Mouse (Mus musculus) heart, embryonic 16.5 days (tissue): ENCODE measurements around the gene Trappc6b. TPM values are rescaled to one million over a fixed set of nuclear protein-coding genes. Genes with fewer than 3 reads are reported as not detected.
"Not testable (repeated sequence)": the region's sequence is repeated elsewhere in the genome, so short reads cannot be mapped to it uniquely, and the experiment has no call there.

Experiments
- ATAC-seq: fragments of 200-750 bp; cut with Nextera tagmentation; replicated peaks from 2 replicates; pipeline ENCODE4 v1.8.0; 2017; ENCODE audit warnings: moderate number of reproducible peaks; ENCODE audit not compliant: insufficient read depth, low FRiP score; ENCODE audit errors: extremely low read depth
- H3K27ac ChIP-seq: fragments of 300-500 bp; sonication (generic); 2 replicates; pipeline ENCODE4 v1.5.1; 2014; ENCODE audit warnings: mild to moderate bottlenecking, low read length, control low read depth, moderate library complexity
- H3K27me3 ChIP-seq: fragments of 300-500 bp; sonication (generic); 2 replicates; pipeline ENCODE4 v1.6.1; 2014; ENCODE audit warnings: low read length, mixed read lengths; ENCODE audit not compliant: control insufficient read depth, insufficient read depth
- H3K36me3 ChIP-seq: fragments of 300-500 bp; sonication (generic); 2 replicates; pipeline ENCODE4 v1.6.1; 2014; ENCODE audit not compliant: control insufficient read depth, insufficient read depth
- H3K4me1 ChIP-seq: fragments of 300-500 bp; sonication (generic); 2 replicates; pipeline ENCODE4 v1.6.1; 2014; ENCODE audit warnings: low read length, mixed read lengths; ENCODE audit not compliant: control insufficient read depth, insufficient read depth
- H3K4me2 ChIP-seq: fragments of 300-500 bp; sonication (generic); 2 replicates; pipeline ENCODE4 v1.6.1; 2014; ENCODE audit warnings: low read depth, mild to moderate bottlenecking, control low read depth, low read length
- H3K4me3 ChIP-seq: fragments of 300-500 bp; sonication (generic); 2 replicates; pipeline ENCODE4 v1.5.1; 2014; ENCODE audit warnings: mild to moderate bottlenecking, control low read depth, low read length
- H3K9ac ChIP-seq: fragments of 300-500 bp; sonication (generic); 2 replicates; pipeline ENCODE4 v1.6.1; 2014; ENCODE audit warnings: low read length, control low read depth
- H3K9me3 ChIP-seq: fragments of 300-500 bp; sonication (generic); replicated peaks from 2 replicates; pipeline ENCODE4 v1.6.1; 2016; ENCODE audit warnings: low read length; ENCODE audit not compliant: control insufficient read depth
- WGBS: fragments of 180-500 bp; shearing (Covaris S2); extraction: QIAGEN DNeasy Blood & Tissue Kit; methylation state at CpG from one replicate; pipeline ENCODE4 v1.1.7; 2014; 5-methylcytosine and 5-hydroxymethylcytosine counted together
- polyA plus RNA-seq: library from polyadenylated mRNA; unstranded; fragments of >200 nt; fragmentation: Nextera tagmentation; extraction: Ambion mirVana; gene quantifications from 2 replicates; pipeline ENCODE4 v1.2.1, GENCODE M21; 2015

The Trappc6b gene
- polyA plus RNA-seq, 1 experiment from 2014 or later = 110 TPM

GRCm38 (mm10) chr12:59064837-59065236, 3.6 kb upstream of the Trappc6b start:
- H3K27me3 ChIP-seq = peaks cover 2% of the 10 kb centered on the region; the same call in 1 of the 2 replicates
- no peak for ATAC-seq
- no peaks in the 10 kb centered on the region for H3K9me3 ChIP-seq
- WGBS = 77% methylated on average over 8 of the region's 8 CpGs
- peaks cover 16% of the 10 kb centered on the region for H3K36me3 ChIP-seq
- no peak overlapping the region for H3K4me2 ChIP-seq
- H3K27ac ChIP-seq = no peak overlapping the region
- H3K9ac ChIP-seq = no peak overlapping the region
- H3K4me1 ChIP-seq = peaks cover 9% of the 10 kb centered on the region
- no peak overlapping the region for H3K4me3 ChIP-seq

GRCm38 (mm10) chr12:59060322-59060721, 950 bp downstream of the Trappc6b start:
- Histone ChIP-seq H3K27me3 (peaks cover 2% of the 10 kb centered on the region; the same call in 1 of the 2 replicates), H3K4me3 (peak overlapping the region; percentile 91), H3K4me2 (peak overlapping the region; percentile 94), H3K9ac (peak overlapping the region; percentile 98), H3K9me3 (no peaks in the 10 kb centered on the region), H3K4me1 (peaks cover 13% of the 10 kb centered on the region), H3K36me3 (peaks cover 12% of the 10 kb centered on the region), H3K27ac (peak overlapping the region; percentile 96)
- no peak for ATAC-seq
- WGBS = 51% methylated on average over 4 of the region's 4 CpGs

- not testable (repeated sequence) for H3K27me3 ChIP-seq, ATAC-seq, H3K9me3 ChIP-seq, H3K4me2 ChIP-seq, H3K4me3 ChIP-seq, H3K9ac ChIP-seq, H3K27ac ChIP-seq
- WGBS = 81% methylated on average over 5 of the region's 5 CpGs
- Histone ChIP-seq H3K36me3 (peaks cover 13% of the 10 kb centered on the region), H3K4me1 (peaks cover 13% of the 10 kb centered on the region)
Measured at GRCm38 (mm10) chr12:59058242-59058641, 3.0 kb downstream of the Trappc6b start.

- Histone ChIP-seq H3K27ac (no peak overlapping the region), H3K27me3 (no peaks in the 10 kb centered on the region), H3K4me3 (no peak overlapping the region), H3K9me3 (no peaks in the 10 kb centered on the region), H3K4me2 (no peak overlapping the region), H3K36me3 (peaks cover 13% of the 10 kb centered on the region), H3K9ac (no peak overlapping the region), H3K4me1 (peaks cover 13% of the 10 kb centered on the region)
- WGBS = 97% methylated on average over 11 of the region's 11 CpGs
- ATAC-seq = no peak
Measured at GRCm38 (mm10) chr12:59056222-59056621, 5.0 kb downstream of the Trappc6b start.

- Histone ChIP-seq H3K27ac (no peak overlapping the region), H3K36me3 (peaks cover 13% of the 10 kb centered on the region), H3K9me3 (no peaks in the 10 kb centered on the region), H3K27me3 (no peaks in the 10 kb centered on the region), H3K4me2 (no peak overlapping the region), H3K4me3 (no peak overlapping the region), H3K9ac (no peak overlapping the region), H3K4me1 (peaks cover 12% of the 10 kb centered on the region)
- 61% methylated on average over 4 of the region's 4 CpGs for WGBS
- no peak for ATAC-seq
Measured at GRCm38 (mm10) chr12:59055196-59055850, 5.9 kb downstream of the Trappc6b start.

- Histone ChIP-seq H3K4me1 (no peaks in the 10 kb centered on the region), H3K36me3 (peaks cover 18% of the 10 kb centered on the region), H3K4me3 (no peak overlapping the region), H3K9me3 (no peaks in the 10 kb centered on the region), H3K4me2 (no peak overlapping the region), H3K9ac (no peak overlapping the region), H3K27ac (no peak overlapping the region), H3K27me3 (no peaks in the 10 kb centered on the region)
- ATAC-seq = no peak
Measured at GRCm38 (mm10) chr12:59053976-59054375, 7.3 kb downstream of the Trappc6b start.

- Histone ChIP-seq H3K36me3 (peaks cover 16% of the 10 kb centered on the region), H3K9ac (no peak overlapping the region), H3K4me3 (no peak overlapping the region), H3K27ac (no peak overlapping the region), H3K27me3 (no peaks in the 10 kb centered on the region), H3K9me3 (no peaks in the 10 kb centered on the region), H3K4me2 (no peak overlapping the region), H3K4me1 (no peaks in the 10 kb centered on the region)
- 72% methylated on average over 5 of the region's 5 CpGs for WGBS
- ATAC-seq = no peak
Measured at GRCm38 (mm10) chr12:59053166-59053565, 8.1 kb downstream of the Trappc6b start.

GRCm38 (mm10) chr12:59052470-59052869, 8.8 kb downstream of the Trappc6b start:
- Histone ChIP-seq H3K4me2 (no peak overlapping the region), H3K4me3 (no peak overlapping the region), H3K4me1 (no peaks in the 10 kb centered on the region), H3K9me3 (no peaks in the 10 kb centered on the region), H3K9ac (no peak overlapping the region), H3K27ac (no peak overlapping the region), H3K36me3 (peaks cover 15% of the 10 kb centered on the region), H3K27me3 (no peaks in the 10 kb centered on the region)
- 85% methylated on average over 3 of the region's 3 CpGs for WGBS
- ATAC-seq = no peak

GRCm38 (mm10) chr12:59040851-59041250, 20.4 kb downstream of the Trappc6b start:
- no peak overlapping the region for H3K4me2 ChIP-seq
- WGBS = 27% methylated on average over 7 of the region's 7 CpGs
- H3K4me3 ChIP-seq = no peak overlapping the region
- no peak overlapping the region for H3K9ac ChIP-seq
- no peak for ATAC-seq
- H3K27me3 ChIP-seq = no peaks in the 10 kb centered on the region
- H3K4me1 ChIP-seq = 0 out of 2 replicates have a peak, but pooled peaks cover 4% of the 10 kb centered on the region
- peaks cover 30% of the 10 kb centered on the region for H3K36me3 ChIP-seq
- peak overlapping the region; percentile 84 for H3K27ac ChIP-seq
- no peaks in the 10 kb centered on the region for H3K9me3 ChIP-seq
